Mouse (Mus musculus) kidney, adult 2 months (tissue): Measurements from ENCODE around the gene Nedd1. TPM values are rescaled to one million over a fixed set of nuclear protein-coding genes. Genes with fewer than 3 reads are reported as not detected.

Experiments
- DNase-seq: peaks from one replicate; pipeline ENCODE4 v3.0.0; 2021
- H3K27ac ChIP-seq: fragments of 200-500 bp; 2 replicates; pipeline ENCODE4 v1.5.1; 2012; ENCODE audit warnings: low read depth, low read length, control low read depth, inconsistent platforms; ENCODE audit not compliant: insufficient read depth
- H3K27me3 ChIP-seq: fragments of 200-500 bp; replicated peaks from 2 replicates; pipeline ENCODE4 v1.6.1; 2012; ENCODE audit warnings: mild to moderate bottlenecking, moderate library complexity, low read length, inconsistent platforms; ENCODE audit not compliant: control insufficient read depth, insufficient read depth
- H3K36me3 ChIP-seq: fragments of 200-500 bp; 2 replicates; pipeline ENCODE4 v1.6.1; 2012; ENCODE audit warnings: mild to moderate bottlenecking, moderate library complexity, low read length, inconsistent platforms; ENCODE audit not compliant: control insufficient read depth, insufficient read depth
- H3K4me1 ChIP-seq: fragments of 200-500 bp; 2 replicates; pipeline ENCODE4 v1.6.1; 2011; ENCODE audit warnings: low read length; ENCODE audit not compliant: control insufficient read depth, insufficient read depth
- H3K4me3 ChIP-seq: fragments of 200-500 bp; 2 replicates; pipeline ENCODE4 v1.5.1; 2011; ENCODE audit warnings: mild to moderate bottlenecking, low read depth, low read length, control low read depth; ENCODE audit not compliant: insufficient read depth
- CTCF ChIP-seq: fragments of 200-500 bp; conservative IDR thresholded peaks from 2 replicates; pipeline ENCODE4 v1.5.1; 2011; ENCODE audit warnings: low read depth, mild to moderate bottlenecking, control low read depth, low read length, moderate library complexity, mixed read lengths; ENCODE audit not compliant: insufficient read depth, insufficient read length
- POLR2A ChIP-seq: fragments of 200-500 bp; IDR thresholded peaks from one replicate; pipeline ENCODE4 v1.6.1; 2011; ENCODE audit warnings: low read depth, low read length, control low read depth
- WGBS: fragments of 180-500 bp; shearing (Covaris S2); methylation state at CpG from one replicate; pipeline ENCODE4 v1.1.7; 2018; 5-methylcytosine and 5-hydroxymethylcytosine counted together
- polyA plus RNA-seq: library from polyadenylated mRNA; depleted of rRNA; stranded (reverse); fragments of >200 nt; gene quantifications from 2 replicates; pipeline ENCODE4 v1.2.3, GENCODE M21; 2012

The Nedd1 gene
- polyA plus RNA-seq, 1 experiment, result 5.1 TPM

DNA sequence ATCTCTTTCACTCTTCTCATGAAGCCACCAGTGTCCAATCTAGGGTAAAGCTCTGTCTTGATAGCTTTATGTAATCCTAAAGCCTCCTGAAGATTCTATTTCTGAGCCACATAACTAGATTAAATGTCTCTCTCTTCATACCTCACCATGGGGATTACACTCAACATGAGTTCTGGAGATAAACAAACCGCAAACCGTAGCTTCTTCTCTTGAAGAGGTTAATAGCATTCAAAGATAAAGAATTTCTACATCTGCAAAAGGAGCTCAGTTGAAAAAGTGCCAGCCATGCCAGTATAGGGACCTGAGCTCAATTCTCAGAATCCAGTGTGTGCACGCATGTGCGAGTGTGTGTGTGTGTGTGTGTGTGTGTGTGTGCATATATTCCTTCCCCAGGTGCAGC lies 50.3 kb downstream of the Nedd1 start:
- 91% methylated on average over 4 of the region's 4 CpGs for WGBS
- Histone ChIP-seq H3K4me1 (no peaks in the 10 kb centered on the region), H3K27me3 (no peaks in the 10 kb centered on the region), H3K4me3 (no peak overlapping the region), H3K27ac (no peak overlapping the region), H3K36me3 (no peaks in the 10 kb centered on the region)
- no peak for TF ChIP-seq CTCF
- TF ChIP-seq POLR2A, result no peak
- no peak for DNase-seq

DNA sequence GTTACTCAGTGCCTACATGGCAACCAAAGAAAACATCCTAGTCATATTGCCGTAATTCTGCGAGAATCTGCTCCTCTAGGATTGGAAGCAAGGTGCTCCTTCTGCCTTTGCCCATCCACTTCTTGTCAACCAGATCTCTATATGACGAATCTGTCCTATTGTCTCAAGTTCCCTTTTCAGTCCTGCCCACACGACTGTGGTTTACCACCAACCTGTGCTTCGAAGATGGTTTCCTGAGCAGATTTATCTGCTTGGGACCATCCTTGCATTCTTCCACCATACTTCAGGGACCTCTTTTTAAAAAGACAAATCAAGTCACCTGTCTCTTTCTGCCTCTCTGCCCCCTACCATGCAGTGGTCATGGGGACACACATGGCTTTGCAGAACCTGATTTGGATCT lies 56.9 kb downstream of the Nedd1 start:
- WGBS, result 80% methylated on average over 5 of the region's 5 CpGs
- H3K27me3 ChIP-seq, result no peaks in the 10 kb centered on the region
- no peak for TF ChIP-seq POLR2A
- TF ChIP-seq CTCF, result no peak

DNA sequence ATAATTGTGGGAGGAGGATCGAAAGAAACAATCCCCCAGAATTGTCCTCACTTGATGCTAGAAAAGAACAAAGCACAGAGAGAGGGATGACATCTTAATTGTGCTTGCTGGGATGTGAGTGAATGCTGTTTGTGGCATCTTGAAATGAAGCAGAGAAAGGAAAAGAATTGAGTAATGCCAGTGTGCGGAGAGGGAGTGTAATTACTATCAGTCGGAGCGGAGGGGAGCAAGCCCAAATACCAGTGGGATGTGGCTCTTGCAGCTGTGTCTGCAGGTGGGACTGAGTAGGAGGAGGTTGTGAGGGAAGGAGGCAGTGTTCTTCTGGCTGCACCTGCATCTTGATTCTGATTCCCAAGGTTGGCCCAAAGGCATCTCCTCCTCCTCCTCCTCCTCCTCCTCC lies 69.0 kb downstream of the Nedd1 start:
- Histone ChIP-seq H3K36me3 (no peaks in the 10 kb centered on the region), H3K4me3 (no peak overlapping the region), H3K4me1 (no peaks in the 10 kb centered on the region), H3K27ac (no peak overlapping the region), H3K27me3 (no peaks in the 10 kb centered on the region; the same call in 1 of the 2 replicates)
- WGBS, result 68% methylated on average over 4 of the region's 4 CpGs
- TF ChIP-seq CTCF, result no peak
- no peak for TF ChIP-seq POLR2A
- DNase-seq, result no peak

More for the DNA sequence above, 56.9 kb downstream of the Nedd1 start:
- DNase-seq, result no peak
- Histone ChIP-seq H3K36me3 (no peaks in the 10 kb centered on the region), H3K27ac (no peak overlapping the region), H3K4me3 (no peak overlapping the region), H3K4me1 (no peaks in the 10 kb centered on the region)

DNA sequence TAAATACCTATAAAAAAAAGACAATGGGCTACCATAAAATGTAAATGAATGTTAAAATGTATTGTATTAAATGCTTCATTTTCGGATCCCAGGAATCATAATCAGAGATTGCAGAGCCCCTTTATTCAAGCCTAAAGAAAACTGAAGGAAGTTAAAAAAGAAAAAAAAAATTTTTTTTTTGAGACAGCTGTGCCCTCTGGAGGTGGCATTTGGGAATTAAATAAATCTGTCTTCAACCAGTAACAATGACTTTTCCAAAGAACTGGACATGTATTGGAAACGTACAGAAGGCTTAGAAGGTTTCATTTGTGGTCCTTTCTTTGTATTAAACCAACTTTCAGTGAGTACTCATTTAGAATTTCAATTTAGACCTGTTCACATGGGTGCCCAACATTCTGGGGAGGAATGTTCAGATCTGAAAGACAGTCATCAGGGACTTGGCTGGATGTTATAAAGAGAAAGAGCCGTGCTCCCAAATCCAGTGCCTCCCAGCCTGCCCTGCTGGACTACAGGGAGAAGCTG lies 69.8 kb downstream of the Nedd1 start:
- DNase-seq, result no peak
- Histone ChIP-seq H3K4me1 (no peaks in the 10 kb centered on the region), H3K36me3 (no peaks in the 10 kb centered on the region), H3K27me3 (no peaks in the 10 kb centered on the region; the same call in 1 of the 2 replicates), H3K27ac (no peak overlapping the region), H3K4me3 (no peak overlapping the region)
- 24% methylated on average over 3 of the region's 3 CpGs for WGBS
- TF ChIP-seq CTCF, result no peak
- TF ChIP-seq POLR2A, result no peak

DNA sequence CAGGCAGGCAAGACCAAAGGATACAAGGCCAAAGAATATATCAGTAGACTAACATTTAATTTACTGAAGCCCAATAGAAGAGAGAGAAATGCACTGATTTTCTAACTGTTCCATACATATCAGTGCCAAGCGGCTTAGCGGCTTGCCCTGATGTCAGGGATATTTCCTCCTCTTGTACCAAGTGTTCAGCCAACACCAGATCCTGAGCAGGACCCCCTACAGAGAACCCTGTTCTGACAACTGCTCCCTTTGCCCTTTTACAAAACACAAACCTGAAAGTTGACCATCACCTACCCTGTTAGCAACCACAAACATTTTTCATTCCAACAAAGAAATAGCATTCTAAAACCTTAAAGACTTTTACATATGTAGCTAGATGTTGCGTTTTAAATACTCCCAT lies 71.0 kb downstream of the Nedd1 start:
- H3K27me3 ChIP-seq, result no peaks in the 10 kb centered on the region
- no peak for DNase-seq
- no peak overlapping the region for H3K27ac ChIP-seq
- no peaks in the 10 kb centered on the region for H3K36me3 ChIP-seq
- H3K4me1 ChIP-seq, result no peaks in the 10 kb centered on the region
- no peak overlapping the region for H3K4me3 ChIP-seq
- WGBS, result 91% methylated on average over 3 of the region's 3 CpGs
- no peak for TF ChIP-seq POLR2A
- TF ChIP-seq CTCF, result no peak

DNA sequence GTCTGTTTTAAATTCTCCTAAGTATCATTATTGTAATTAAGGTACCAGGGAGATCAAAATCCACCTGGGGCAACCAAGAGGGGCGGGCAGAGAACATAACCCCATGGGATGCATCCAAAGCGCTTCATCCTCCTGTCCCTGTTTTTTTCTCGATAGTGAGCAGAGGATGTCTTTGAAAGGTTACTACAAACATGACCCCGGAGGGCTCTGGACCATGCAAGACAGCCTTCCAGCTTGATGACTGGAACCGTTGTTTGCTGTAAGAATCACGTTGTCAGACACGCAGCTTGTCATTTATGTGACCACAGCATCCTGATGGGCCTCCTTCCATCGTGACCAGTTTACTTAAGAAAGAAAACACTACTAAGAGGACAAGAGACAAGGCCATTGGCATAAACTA lies 73.1 kb downstream of the Nedd1 start:
- Histone ChIP-seq H3K27ac (no peak overlapping the region), H3K36me3 (no peaks in the 10 kb centered on the region), H3K4me3 (no peak overlapping the region), H3K27me3 (no peaks in the 10 kb centered on the region), H3K4me1 (no peaks in the 10 kb centered on the region)
- whole genome bisulfite sequencing, result 45% methylated on average over 8 of the region's 8 CpGs
- TF ChIP-seq CTCF (no peak), POLR2A (no peak)
- no peak for DNase-seq

DNA sequence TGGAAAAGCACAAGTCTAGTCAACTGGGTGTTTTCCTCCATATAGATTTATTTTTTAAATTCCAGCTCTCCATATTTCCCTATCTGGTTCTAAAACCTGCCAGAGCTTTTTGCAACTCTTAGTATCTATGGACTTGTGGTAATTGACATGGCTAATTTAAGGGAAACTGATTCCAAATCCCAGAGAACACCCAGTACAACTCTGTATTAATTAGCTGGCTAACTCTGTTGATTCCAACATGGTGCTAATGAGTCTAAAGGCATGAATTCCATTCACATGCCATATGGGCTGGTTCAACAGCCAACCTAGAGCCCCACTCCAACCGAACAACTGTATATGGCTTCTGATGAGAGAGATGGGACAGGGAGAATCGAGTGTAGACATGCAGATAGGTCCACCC lies 74.5 kb downstream of the Nedd1 start:
- Histone ChIP-seq H3K27me3 (no peaks in the 10 kb centered on the region), H3K4me3 (no peak overlapping the region), H3K4me1 (no peaks in the 10 kb centered on the region), H3K27ac (no peak overlapping the region), H3K36me3 (no peaks in the 10 kb centered on the region)
- no peak for TF ChIP-seq POLR2A
- TF ChIP-seq CTCF, result no peak
- no peak for DNase-seq
- 88% methylated on average over 2 of the region's 2 CpGs for WGBS
